Mouse (Mus musculus) hindbrain, postnatal 0 days (tissue): ENCODE data around the gene Cisd1. TPM values are rescaled to one million over a fixed set of nuclear protein-coding genes. Genes with fewer than 3 reads are reported as not detected.

Experiments
- ATAC-seq: fragments of 200-750 bp; cut with Nextera tagmentation; 2 replicates; pipeline ENCODE4 v1.8.0; 2017; ENCODE audit warnings: mild to moderate bottlenecking, moderate TSS enrichment, moderate library complexity
- DNase-seq: peaks from one replicate; pipeline ENCODE4 v3.0.0-alpha.2; 2015; ENCODE audit warnings: low spot score
- H3K27ac ChIP-seq: fragments of 300-500 bp; sonication (generic); 2 replicates; pipeline ENCODE4 v1.5.1; 2014; ENCODE audit warnings: mild to moderate bottlenecking
- H3K27me3 ChIP-seq: fragments of 300-500 bp; sonication (generic); 2 replicates; pipeline ENCODE4 v1.6.1; 2014; ENCODE audit warnings: low read length, mixed read lengths; ENCODE audit not compliant: insufficient read depth
- H3K36me3 ChIP-seq: fragments of 300-500 bp; sonication (generic); 2 replicates; pipeline ENCODE4 v1.6.1; 2014; ENCODE audit warnings: low read length, mixed read lengths; ENCODE audit not compliant: insufficient read depth
- H3K4me1 ChIP-seq: fragments of 300-500 bp; sonication (generic); 2 replicates; pipeline ENCODE4 v1.6.1; 2014; ENCODE audit warnings: antibody characterized with exemption, low read length, mixed read lengths; ENCODE audit not compliant: insufficient read depth
- H3K4me2 ChIP-seq: fragments of 300-500 bp; sonication (generic); 2 replicates; pipeline ENCODE4 v1.6.1; 2014; ENCODE audit warnings: low read depth, mild to moderate bottlenecking, low read length, moderate library complexity, mixed read lengths
- H3K4me3 ChIP-seq: fragments of 300-500 bp; sonication (generic); 2 replicates; pipeline ENCODE4 v1.5.1; 2014; ENCODE audit warnings: low read length
- H3K9ac ChIP-seq: fragments of 300-500 bp; sonication (generic); replicated peaks from 2 replicates; pipeline ENCODE4 v1.6.1; 2014; ENCODE audit warnings: mild to moderate bottlenecking, low read length, moderate library complexity, mixed read lengths
- H3K9me3 ChIP-seq: fragments of 300-500 bp; sonication (generic); 2 replicates; pipeline ENCODE4 v1.6.1; 2016; ENCODE audit warnings: low read length, mixed read lengths
- CTCF ChIP-seq: IDR thresholded peaks from 2 replicates; pipeline ENCODE4 v1.5.1; 2016; ENCODE audit warnings: antibody characterized with exemption, control low read depth, low read depth
- WGBS: fragments of 180-500 bp; shearing (Covaris S2); extraction: QIAGEN DNeasy Blood & Tissue Kit; methylation state at CpG from one replicate; pipeline ENCODE4 v1.1.7; 2014; 5-methylcytosine and 5-hydroxymethylcytosine counted together
- polyA plus RNA-seq: library from polyadenylated mRNA; unstranded; fragments of >200 nt; fragmentation: Nextera tagmentation; extraction: Ambion mirVana; gene quantifications from 2 replicates; pipeline ENCODE4 v1.2.1, GENCODE M21; 2015
- total RNA-seq: library from RNA; depleted of rRNA; stranded (reverse); fragments of >200 nt; gene quantifications from 2 replicates; pipeline ENCODE4 v1.2.3, GENCODE M21; 2014

Cisd1 gene
- total and polyA plus RNA-seq, 2 experiments from 2014 or later, result 108 to 388 TPM

DNA sequence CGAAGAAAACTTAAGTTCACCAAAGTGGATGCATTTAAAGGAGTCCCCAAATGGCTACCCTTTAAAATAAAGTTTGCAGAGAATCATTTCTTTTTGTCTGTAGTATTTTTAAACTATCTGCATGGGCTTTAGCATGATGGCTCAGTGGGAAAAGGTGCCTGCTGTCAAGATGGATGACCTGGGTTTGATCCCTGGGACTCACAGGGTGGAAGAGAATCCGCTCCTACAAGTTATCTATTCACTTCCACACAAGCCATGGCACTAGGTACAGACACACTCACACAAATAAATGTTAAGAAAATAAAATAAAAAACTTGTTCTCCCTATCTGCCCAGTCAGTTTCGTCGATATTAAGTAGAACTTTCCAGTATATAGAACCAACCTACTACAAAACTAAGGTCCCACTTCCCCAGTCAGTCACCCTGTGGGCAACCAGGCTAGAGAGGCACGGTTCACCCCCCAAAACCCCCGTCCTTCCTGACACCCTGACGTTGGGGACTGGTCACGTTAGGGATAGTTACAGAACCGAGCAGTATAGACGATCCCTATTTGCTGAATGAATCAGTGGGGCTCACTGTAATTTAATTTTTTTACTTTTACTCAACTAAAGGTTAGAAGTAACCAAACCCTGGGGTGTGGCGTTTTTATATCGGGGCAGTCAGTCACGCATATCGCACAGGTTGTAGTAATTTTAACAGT lies 1.0 kb downstream of the Cisd1 start:
- 24% methylated on average over 14 of the region's 14 CpGs for WGBS
- no peak for ATAC-seq
- peak overlapping the region; percentile 87 for H3K4me3 ChIP-seq
- peak overlapping the region; percentile 86 for H3K4me2 ChIP-seq
- peaks cover 2% of the 10 kb centered on the region; the same call in 1 of the 2 replicates for H3K4me1 ChIP-seq
- no peak overlapping the region for H3K27ac ChIP-seq
- peak overlapping the region; percentile 81 for H3K9ac ChIP-seq
- H3K27me3 ChIP-seq, result no peaks in the 10 kb centered on the region
- H3K36me3 ChIP-seq, result no peaks in the 10 kb centered on the region
- no peak for TF ChIP-seq CTCF
- no peak for DNase-seq
- no peaks in the 10 kb centered on the region for H3K9me3 ChIP-seq

DNA sequence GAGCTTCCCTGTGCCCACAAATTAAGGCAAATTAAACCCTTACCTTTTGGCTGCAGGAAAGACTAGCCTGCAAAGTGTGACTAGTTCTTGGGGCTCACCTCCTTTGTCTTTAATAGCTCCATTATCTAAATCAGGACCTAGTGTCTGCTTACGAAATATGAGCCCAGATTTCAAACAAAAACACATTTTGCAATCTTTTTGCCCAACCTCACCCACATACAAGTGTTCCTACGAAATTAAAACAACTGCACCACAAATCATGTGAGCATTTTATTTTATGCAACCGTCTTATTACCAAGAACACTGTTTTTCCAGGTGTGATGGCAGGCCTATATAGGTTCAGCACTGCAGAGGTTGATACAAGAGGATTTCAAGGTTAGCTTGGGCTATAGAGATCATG lies 1.6 kb downstream of the Cisd1 start:
- Histone ChIP-seq H3K9me3 (no peaks in the 10 kb centered on the region), H3K36me3 (no peaks in the 10 kb centered on the region), H3K9ac (no peak overlapping the region), H3K4me3 (no peak overlapping the region), H3K4me2 (0 out of 2 replicates have a peak overlapping the region, but pooled peaks have one; percentile 86), H3K4me1 (no peaks in the 10 kb centered on the region), H3K27me3 (no peaks in the 10 kb centered on the region), H3K27ac (no peak overlapping the region)
- 88% methylated on average over 3 of the region's 3 CpGs for WGBS
- ATAC-seq (no peak), DNase-seq (no peak)
- TF ChIP-seq CTCF, result no peak

- TF ChIP-seq CTCF, result peak; percentile 49
- Histone ChIP-seq H3K4me3 (no peak overlapping the region), H3K4me1 (no peaks in the 10 kb centered on the region), H3K27ac (no peak overlapping the region), H3K4me2 (no peak overlapping the region), H3K9me3 (no peaks in the 10 kb centered on the region), H3K9ac (no peak overlapping the region), H3K36me3 (no peaks in the 10 kb centered on the region), H3K27me3 (no peaks in the 10 kb centered on the region)
- DNase-seq, result peak; percentile 21
- WGBS, result 91% methylated on average over 7 of the region's 7 CpGs
- ATAC-seq, result no peak
Observed at GRCm38 (mm10) chr10:71342030-71342805, 2.5 kb downstream of the Cisd1 start.

- Histone ChIP-seq H3K27ac (no peak overlapping the region), H3K4me1 (no peaks in the 10 kb centered on the region), H3K27me3 (no peaks in the 10 kb centered on the region), H3K9me3 (no peaks in the 10 kb centered on the region), H3K4me2 (no peak overlapping the region), H3K36me3 (no peaks in the 10 kb centered on the region), H3K9ac (no peak overlapping the region), H3K4me3 (no peak overlapping the region)
- no peak for ATAC-seq
- WGBS, result 96% methylated on average over 9 of the region's 9 CpGs
- DNase-seq, result no peak
- no peak for TF ChIP-seq CTCF
Observed at GRCm38 (mm10) chr10:71341290-71341689, 3.5 kb downstream of the Cisd1 start.

GRCm38 (mm10) chr10:71340195-71340594 lies 4.6 kb downstream of the Cisd1 start:
- no peak overlapping the region for H3K4me3 ChIP-seq
- no peak overlapping the region for H3K4me2 ChIP-seq
- H3K9me3 ChIP-seq, result no peaks in the 10 kb centered on the region
- no peak overlapping the region for H3K27ac ChIP-seq
- H3K4me1 ChIP-seq, result no peaks in the 10 kb centered on the region
- peaks cover 7% of the 10 kb centered on the region for H3K36me3 ChIP-seq
- WGBS, result 81% methylated on average over 2 of the region's 2 CpGs
- ATAC-seq, result no peak
- no peak for TF ChIP-seq CTCF
- no peak overlapping the region for H3K9ac ChIP-seq
- DNase-seq, result no peak
- no peaks in the 10 kb centered on the region for H3K27me3 ChIP-seq

- H3K36me3 ChIP-seq, result peaks cover 9% of the 10 kb centered on the region
- H3K27ac ChIP-seq, result no peak overlapping the region
- DNase-seq (no peak), ATAC-seq (no peak)
- no peak overlapping the region for H3K4me2 ChIP-seq
- no peaks in the 10 kb centered on the region for H3K4me1 ChIP-seq
- no peak overlapping the region for H3K4me3 ChIP-seq
- no peaks in the 10 kb centered on the region for H3K9me3 ChIP-seq
- TF ChIP-seq CTCF, result no peak
- no peaks in the 10 kb centered on the region for H3K27me3 ChIP-seq
- 70% methylated on average over 4 of the region's 4 CpGs for WGBS
- H3K9ac ChIP-seq, result no peak overlapping the region
Observed at GRCm38 (mm10) chr10:71339463-71339862, 5.3 kb downstream of the Cisd1 start.
